Mouse (Mus musculus) embryo, embryonic 10 days (tissue): ENCODE results near the gene Stub1.

ENCODE experiments used
- DNase-seq: peaks from one replicate; pipeline ENCODE4 v3.0.0-alpha.2; 2015; ENCODE audit warnings: low spot score

Gene Stub1

DNA sequence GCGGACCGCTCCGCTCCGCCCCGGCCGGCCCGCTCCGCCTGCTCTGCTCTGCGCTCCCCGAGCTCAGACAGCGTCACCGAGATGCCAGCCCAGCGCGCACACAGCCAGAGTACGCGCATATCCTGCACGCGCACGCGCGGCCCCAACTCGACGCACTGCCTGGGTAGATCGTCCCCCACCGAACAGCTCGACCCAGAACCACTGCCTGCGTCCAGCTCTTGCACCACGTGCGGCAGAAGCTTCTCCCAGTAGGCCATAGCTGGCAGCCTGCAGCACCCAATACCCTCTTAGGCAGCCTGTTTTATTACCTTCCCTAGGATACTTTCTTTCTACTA lies 3.8 kb upstream of the Stub1 start, which contains the start of gene Rhbdl1:
Gene Rhbdl1, minus strand, starts transcription at position 220 of the 335 bp plus-strand sequence.
- peak; percentile 84 for DNase-seq

DNA sequence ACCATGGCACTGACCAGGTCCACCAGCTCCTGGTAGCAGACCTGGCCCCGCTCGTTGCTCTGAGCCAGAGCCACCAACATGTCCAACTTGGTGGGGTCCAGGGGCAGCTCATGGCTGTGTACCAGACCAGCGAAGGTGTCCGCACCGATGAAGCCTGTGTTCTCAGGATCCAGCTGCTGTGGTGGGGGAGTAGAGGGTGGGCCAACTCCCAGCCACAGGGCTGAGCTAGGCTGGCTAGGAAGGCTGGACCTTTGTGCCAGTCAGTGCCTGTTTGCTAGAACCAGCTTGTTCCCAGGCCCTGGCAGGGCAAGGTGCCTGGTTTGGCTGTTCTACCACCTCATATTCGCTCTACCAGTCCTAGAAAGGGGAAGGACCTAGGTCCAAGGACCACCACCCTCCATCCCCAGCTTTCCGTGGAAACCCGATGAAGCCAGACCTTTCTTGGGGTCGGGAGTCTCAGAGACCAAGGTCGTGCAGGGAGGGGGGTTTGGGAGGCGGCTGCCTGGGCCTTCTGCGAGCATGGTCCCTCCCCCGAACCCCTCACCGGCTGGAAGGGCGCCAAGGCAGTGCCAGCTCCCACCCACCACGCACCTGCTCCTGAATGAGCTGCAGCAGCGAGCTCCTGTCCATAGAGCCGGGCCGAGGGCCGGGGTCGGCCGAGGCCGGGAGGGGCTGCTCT lies 3.3 kb upstream of the Stub1 start:
- no peak for DNase-seq

DNA sequence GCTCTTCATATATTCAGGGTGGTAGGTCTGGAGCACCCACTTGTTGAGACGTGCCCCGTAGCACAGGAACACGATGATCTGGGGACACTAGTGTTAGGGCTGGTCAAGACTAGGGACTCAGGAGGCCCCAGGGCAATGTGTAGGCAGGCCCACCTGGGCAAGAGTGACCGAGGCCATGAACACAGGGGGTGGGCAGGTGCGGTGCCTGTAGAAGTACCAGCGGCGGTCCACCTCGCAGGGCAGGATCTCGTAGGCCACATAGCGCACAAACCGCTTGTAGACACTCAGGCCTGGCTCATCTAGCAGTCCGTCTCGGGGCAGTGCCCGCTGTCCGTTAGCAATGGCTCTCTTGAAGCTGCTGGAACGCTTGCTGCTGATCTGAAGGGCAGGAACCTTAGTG lies 2.6 kb upstream of the Stub1 start:
- DNase-seq: no peak

DNA sequence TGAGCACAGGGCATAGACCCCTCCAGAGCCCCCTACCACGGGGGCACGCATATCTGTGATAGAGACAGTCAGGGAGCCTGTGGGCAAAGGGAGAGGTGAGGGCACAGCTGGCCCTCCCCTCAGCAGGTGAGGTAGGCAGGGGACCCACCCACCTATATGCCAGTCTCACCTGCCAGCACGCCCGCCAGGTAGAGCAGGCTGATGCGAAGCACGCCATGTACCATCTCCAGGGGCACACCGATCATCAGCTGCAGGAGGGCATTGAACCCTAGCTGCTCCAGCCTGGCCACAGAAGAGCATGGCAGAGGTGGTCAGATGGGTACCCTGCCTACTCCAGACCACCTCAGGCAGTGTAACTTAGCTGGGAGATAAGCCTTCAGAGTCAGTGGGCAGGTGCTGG lies 2.1 kb upstream of the Stub1 start:
- DNase-seq: no peak

DNA sequence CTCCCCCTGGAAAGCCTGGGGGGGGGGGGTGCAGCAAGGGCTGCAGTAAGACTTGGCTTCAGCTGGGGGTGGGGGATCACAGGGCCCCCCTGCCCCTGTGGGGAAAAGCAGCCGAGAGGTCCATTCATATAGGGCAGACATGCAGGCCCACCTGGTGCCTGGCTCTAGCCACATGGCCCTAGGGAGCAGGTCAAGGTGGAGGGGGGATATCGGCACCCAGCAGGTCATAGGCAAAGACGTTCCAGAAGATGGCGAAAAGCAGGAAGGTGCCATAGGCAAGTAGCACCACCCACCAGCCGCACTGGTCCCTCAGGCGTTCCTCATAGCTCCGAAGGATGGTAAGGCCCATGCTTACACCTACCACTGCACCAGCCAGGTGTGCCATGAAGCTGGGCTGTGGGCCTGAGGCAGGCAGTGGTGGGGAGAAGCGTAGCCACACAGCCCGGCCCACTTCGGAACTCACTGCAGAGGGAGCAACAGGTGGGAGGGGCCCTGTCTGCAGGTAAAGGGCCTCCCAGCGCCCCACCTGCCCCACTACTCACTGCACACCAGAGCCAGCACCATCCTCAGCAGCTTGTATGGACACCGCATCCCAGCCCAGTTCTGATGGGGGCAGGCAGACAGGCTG lies 1.5 kb upstream of the Stub1 start:
- DNase-seq: no peak

DNA sequence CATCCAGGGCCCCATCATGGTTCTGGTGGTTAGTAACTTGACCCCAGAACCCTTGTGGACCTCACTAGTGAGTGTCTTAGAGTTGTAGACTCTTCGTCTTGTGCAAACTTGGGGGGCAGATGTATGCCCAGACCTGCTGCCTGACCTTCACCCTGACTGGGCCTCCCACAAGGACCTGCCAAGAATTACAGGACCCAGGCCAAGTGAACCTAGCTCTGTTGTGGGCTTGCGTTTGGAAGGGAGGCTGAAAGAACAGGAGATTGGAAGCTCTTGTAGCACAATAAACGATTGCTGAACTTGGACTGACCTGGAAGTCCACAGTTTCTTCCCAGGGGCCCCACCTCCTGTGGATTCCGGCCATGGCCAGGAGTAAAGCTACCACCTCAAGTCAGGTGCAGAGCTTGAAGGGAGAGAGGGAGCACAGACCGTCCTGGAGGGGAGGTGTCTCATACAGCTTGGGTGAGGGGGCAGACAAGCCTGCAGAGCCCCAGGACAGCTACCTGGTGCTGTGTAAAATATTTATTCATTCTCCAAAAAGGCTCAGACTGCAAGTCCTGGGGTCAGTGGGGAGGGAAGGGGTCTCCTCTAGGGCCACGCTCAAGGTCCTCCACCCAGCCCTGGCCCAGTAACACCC lies 874 bp upstream of the Stub1 start:
- DNase-seq: no peak

DNA sequence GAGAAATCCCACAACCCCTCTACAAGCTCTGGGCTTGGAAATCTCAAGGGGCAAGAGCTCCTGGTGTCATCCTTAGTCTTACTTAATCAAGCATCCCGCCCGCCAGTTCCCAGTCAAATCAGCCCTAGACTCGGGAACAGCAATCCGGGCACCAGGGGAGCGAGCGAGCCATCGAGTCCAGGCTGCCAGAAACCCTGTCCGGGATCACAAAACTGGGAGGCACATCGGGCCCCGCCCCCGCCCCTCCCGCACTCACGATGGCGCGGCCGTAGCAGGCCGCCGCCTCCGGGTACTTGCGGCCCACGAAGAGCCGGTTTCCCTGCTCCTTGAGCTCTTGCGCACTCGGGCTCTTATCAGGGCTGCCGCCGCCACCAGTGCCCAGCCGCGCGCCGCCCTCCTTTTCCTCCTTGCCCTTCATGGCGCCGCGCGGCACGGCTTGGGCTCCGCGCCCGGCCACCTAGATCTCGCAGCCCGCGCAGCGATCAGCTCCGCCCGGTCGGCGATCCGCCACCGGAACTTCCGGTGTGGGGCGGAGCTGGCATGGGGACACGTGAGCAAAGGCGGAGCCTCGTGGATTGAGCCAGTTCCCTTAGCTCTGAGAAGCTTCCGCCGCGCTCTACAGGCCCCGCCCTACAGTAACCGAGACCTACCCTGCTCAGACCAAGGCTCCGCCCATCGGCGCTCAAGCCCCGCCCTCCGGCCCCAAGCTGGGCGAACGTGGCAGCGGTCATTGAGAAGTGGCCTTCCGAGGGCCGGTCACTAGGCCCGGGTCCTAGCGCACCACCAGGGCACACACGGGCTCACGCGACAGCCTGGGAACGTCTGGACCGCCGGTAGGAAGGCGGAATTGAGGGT lies 541 bp downstream of the Stub1 start:
- peak; percentile 99 for DNase-seq

DNA sequence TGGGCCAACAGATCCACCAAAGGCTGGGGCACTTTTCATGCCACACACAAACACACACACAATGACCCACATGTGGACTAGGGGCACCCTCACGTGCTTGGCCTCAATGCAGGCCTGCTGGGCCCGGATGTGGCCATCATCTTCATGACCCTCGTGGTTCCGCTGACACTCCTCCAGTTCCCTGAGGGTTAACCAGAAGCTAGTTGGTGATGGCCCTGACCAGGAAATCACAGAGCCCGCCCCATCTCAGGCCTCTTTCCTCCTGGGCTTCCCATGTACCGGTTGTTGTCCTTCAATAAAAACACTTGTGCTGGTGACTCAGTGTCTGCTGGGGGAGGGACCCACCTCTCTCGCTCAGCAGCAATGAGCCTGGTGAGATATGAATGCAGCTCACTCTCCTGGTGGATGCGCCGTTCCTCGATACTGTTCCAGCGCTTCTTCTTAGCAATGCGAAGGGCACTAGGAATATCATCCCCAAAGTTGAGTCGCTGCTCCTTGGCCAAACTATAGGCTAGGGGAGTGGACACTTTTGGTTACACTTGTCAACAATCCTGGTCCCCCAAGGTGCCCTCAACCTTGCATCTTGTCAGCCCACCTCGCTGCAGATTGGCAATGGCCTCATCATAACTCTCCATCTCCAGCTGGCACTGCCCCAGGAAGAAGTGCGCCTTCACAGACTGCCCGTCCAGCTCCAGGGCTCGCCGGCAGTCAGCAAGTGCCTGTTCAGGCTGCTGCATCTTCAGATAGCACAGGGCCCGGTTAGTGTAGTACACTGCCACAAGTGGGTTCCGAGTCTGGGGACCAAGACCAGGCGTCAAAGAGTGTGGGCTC lies 1.5 kb downstream of the Stub1 start:
- DNase-seq: no peak

DNA sequence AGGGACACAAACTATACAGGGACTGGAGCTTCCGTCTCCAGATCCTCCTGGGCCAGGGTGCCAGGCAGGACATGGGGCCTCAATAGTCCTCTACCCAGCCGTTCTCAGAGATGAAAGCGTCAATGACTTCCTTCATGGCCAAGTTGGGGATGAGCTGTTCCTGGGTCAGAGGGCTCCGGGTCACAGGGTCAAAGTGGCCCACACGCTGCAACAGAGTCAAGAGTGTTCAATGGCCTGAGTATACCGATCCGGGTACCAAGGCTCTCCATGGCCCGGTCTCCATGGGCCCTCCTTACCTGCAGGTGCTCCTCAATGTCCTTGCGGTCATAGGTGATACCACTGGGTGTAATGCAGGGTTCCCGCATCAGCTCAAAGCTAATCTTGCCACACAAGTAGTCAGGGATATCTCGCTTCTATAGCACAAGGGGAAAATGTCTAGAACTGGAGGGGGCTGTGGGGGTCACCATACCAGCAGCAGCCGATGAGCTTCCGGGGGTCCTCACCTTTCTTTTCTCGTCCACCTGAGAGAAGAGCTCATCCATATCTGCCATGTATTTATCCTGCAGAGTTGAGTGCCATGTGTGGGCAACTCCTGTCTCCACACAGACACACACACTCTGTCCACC lies 2.3 kb downstream of the Stub1 start:
- DNase-seq: no peak

DNA sequence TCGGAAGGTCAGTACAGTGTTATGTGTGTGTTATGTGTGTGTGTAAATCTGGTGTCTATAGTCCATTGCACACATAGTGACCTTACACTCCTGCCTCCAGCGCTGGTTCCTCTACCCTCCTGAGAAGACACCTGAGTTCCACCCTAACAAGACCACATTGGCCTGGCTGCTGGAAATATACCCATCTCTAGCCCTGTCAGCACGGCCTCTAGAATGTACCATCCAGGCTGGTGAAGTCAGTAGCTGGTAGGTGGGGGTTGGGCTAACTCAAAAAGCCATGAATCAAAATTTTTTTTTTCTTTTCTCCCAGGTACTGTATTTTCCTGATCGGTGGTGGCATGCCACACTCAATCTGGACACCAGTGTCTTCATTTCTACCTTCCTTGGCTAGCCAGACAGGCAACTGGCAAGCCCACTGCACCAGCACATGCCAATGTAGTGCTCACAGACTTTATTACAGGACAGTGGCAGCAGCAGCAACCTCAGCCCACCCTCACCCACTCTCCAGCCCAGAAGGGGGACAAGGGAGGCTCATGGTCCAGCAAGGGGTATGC lies 2.9 kb downstream of the Stub1 start:
- DNase-seq: no peak

DNA sequence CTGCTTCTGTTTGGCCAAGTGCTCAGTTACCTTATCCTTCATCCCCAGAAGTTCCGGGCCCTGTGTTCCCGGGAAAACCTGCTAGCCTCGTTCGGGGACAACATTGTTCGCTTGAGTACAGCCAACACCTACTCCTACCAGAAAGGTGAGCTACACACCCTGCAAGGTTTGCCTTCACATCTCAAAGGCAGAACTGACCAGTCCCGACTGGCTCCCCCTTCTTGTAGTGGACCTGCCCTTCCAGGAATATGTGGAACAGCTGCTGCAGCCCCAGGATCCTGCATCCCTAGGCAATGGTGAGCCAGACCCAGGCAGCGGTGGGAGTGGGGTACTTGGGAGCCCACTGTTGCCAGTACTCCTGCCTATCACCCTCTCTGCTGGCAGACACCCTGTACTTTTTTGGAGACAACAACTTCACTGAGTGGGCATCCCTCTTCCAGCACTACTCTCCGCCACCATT lies 3.6 kb downstream of the Stub1 start:
- DNase-seq: no peak

DNA sequence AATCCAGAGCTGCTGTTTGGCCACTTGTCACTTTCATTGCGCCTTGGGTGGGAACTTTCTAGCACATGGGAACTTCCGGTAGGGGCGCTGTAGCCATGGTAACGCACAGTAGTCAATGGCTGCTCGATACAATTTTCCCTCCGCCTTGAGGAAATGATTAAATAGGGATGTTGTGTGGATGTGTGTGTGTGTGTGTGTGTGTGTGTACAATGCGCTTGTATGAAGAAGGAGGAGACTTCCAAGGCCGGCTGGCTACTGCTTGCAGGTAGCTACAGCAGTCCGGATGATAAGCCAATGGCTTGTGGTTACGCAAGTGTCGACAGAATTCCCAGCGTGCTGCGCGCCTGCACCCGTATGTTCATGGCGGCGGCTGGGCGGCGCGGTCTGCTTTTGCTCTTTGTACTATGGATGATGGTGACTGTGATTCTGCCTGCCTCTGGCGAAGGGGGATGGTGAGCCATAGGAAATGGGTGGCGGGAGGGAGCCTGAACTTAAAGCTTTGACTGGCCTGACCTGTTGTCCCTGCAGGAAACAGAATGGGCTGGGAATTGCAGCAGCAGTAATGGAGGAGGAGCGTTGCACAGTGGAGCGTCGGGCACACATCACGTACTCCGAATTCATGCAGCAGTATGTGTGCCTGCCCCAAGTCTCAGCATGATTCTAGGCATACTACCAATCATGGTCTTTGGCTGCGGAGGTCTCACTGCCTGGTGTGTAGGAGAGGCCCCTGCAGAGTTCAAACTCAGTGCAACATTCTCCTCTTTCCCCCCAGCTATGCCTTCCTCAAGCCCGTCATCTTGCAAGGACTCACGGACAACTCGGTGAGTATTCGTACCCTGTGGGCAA lies 4.3 kb downstream of the Stub1 start, which contains the start of gene Jmjd8:
Gene Jmjd8, plus strand, starts transcription at position 156 of the 846 bp plus-strand sequence.
- peak; percentile 91 for DNase-seq

DNA sequence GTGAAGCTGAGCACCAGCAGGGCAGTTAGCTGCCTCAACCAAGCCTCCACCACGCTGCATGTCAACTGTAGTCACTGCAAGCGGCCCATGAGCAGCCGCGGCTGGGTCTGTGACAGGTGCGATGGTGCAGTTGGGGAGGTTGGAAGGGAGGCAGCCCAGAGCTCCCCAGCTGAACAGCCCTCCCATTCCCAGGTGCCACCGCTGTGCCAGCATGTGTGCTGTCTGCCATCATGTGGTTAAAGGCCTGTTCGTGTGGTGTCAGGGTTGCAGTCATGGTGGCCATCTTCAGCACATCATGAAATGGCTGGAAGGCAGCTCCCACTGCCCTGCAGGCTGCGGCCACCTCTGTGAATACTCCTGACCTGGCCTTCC lies 5.0 kb downstream of the Stub1 start:
- no peak for DNase-seq

DNA sequence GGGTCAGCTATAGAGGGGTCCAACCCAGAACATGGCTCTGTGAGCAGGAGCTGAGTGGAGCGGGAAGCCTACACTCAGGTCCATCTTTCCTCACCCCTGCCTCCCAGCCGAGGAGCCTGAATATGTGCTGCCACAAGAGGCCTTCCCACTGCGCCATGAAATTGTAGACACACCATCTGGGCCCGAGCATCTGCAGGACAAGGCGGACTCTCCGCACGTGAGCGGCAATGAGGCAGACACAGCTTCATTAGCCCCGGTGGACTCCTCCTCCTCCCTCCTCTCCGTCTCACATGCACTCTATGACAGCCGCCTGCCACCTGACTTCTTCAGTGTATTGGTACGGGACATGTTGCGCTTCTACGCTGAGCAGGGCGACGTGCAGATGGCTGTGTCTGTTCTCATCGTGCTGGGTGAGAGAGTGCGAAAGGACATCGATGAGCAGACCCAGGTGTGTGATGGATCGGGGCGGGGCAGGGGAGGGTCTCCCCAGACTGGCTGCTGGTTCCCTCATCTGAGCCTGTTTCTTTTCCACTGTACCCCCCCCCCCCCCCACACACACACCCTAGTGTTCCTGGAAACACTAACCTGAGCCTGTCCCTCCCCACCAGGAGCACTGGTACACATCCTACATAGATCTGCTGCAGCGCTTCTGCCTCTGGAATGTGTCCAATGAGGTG lies 5.5 kb downstream of the Stub1 start:
- DNase-seq: no peak

DNA sequence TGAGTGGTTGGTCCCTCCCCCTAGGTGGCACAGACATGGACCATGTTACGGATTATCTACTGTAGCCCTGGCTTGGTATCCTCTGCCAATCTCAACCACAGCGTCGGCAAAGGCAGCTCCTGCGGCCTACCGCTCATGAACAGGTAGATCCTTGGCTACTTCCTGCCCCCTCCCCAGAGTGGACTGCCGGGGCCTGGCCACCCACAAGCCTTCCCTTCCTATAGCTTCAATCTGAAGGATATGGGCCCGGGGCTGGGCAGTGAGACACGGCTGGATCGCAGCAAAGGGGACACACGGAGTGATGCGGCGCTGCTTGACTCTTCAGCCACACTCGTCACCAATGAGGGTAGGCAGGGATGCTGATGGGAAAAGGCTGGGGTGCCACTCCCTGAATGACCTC lies 6.2 kb downstream of the Stub1 start:
- no peak for DNase-seq

DNA sequence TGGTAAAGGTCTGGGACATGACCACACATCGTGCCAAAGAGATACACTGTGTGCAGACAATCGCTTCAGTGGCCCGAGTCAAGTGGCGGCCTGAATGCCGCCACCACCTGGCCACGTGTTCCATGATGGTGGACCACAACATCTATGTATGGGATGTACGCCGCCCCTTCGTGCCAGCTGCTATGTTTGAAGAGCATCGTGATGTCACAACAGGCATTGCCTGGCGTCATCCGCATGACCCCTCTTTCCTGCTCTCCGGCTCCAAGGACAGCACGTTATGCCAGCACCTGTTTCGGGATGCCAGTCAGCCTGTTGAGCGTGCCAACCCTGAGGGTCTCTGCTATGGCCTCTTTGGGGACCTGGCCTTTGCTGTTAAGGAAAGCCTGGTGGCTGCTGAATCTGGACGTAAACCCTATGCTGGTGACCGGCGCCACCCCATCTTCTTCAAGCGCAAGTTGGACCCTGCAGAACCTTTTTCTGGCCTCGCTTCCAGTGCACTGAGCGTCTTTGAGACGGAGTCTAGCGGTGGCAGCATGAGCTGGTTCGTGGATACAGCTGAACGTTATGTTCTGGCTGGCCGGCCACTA lies 7.1 kb downstream of the Stub1 start:
- DNase-seq: no peak

DNA sequence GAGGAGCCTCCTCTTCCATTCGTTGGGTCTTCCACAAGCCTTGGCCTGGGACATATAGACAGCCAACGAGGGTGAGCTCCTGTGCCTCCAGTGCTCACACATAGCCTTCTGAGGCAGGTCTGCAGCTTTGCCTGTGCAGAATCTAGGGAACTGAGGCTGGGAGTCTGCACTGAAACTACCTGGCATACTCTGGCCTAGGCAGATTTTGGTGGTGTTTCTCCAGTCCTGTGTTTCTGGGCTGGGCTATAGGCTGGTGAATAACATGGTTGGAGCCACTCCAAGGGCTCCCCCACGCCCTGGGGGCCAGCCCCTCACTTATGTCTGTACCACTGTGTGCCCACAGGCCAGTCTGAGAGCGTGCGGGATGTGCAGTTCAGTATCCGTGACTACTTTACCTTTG lies 7.9 kb downstream of the Stub1 start:
- DNase-seq: no peak

DNA sequence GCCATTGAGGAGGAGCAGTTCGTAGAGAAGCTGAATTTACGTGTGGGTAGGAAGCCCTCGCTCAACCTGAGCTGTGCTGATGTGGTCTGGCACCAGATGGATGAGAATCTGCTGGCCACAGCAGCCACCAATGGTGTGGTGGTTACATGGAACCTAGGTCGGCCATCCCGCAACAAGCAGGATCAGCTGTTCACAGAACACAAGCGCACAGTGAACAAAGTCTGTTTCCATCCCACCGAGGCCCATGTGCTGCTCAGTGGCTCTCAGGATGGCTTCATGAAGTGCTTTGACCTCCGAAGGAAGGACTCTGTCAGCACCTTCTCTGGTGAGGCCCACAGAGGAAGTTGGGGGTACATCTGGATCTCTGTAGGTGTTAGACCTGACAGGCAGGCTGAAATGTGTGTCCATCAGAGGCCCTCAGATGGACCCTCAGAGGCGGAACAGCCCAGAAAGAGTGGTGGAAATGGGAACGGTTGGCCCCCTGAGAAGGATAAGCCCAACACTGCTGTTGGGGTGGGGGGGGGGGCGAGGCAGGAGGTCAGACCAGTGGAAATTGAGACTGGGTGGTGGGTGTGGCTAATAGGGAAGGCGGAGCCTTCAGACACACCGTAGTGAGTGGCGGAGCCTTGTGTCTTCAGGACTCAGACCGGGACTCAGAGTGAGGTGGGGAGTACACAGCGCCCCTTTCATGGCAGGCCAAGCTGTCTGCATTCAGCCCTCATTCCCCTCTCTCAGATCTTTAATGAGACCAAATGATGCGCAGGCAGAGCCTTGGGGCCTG lies 8.7 kb downstream of the Stub1 start:
- no peak for DNase-seq
